Mouse (Mus musculus): ENCODE results near the gene Ciapin1.

DNA sequence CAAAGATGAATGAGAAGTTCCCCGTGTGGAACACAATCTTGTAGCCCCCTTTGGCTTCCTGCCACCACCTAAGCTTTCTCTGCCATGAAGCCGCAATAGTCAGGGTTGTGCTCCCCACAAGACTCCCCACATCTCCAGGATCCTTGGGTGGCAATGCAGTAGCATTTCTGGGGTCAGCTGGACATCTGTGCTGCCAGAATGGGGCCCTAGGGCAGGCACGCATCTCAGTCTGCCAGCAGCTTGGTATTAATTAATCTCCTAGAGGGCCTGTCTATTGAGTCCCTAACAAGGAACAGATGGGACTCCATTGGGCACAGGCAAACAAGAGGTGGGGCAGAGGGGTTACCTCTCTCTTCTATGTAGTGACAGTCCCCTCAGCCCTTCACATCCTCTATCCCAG, 34.0 kb upstream of the Ciapin1 start:
- TF ChIP-seq GATA1 (IDR thresholded peaks at IDR 0.05; ENCODE audit: borderline replicate concordance, low read length) (no peak), FLI1 (IDR thresholded peaks at IDR 0.05; ENCODE audit: low read length) (no peak)

All from megakaryocyte, embryonic 14.5 days (primary cell).